Mouse (Mus musculus): ENCODE measurements at regions not wholly inside any gene's neighbourhood (a gene's known extent, or its start where the extent isn't known, plus 50 kb on each side); places are given as distances from the start of the nearest gene placed in this dataset.
"Not testable (repeated sequence)": the region's sequence is repeated elsewhere in the genome, so short reads cannot be mapped to it uniquely, and the experiment has no call there.

DNA sequence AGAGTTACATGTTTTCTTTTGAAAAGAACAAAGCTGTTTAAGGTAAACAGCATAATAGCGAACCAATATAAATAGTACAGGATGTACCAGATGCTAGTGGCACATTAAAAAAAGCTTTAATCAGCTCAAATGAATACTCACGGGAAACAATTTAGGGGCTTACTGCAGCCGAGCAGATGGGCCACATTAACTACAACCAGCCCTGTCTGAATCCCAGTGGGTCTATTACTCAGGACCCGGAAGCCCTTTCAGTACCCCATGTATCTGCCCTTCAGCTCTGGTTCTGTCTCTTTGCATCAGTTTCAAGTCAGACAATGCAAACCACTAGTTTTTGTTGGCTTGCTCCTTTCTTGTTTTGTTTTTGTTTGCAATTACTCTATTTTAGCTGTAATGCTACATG is 210.9 kb upstream of the Crbn start:
- ATAC-seq (ENCODE audit: low TSS enrichment), result no peak

GRCm38 (mm10) chr6:107012938-107013511 is 213.1 kb upstream of the Crbn start:
- no peak for ATAC-seq (ENCODE audit: low TSS enrichment)

DNA sequence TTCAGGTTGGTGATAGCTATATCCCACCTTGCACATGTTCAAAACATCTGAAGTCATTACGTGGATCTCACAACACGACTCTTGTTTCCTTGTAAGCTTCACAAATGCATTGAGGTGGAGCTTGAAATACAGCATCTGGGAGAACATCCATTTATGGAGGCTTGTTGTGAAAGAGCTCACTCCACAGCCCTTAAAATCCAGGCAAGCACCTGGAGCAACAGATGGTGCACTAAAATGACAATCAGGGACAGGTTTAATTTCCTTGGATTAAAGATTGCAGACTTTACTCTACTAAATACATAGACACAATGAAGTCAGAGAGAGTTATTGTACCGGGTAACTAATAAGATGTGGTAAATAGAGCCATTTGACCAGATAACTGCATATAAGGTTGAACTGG is 219.2 kb upstream of the Crbn start:
- ATAC-seq (ENCODE audit: low TSS enrichment), result no peak

- ATAC-seq (ENCODE audit: low TSS enrichment), result no peak
These were observed 245.3 kb upstream of the Crbn start for GRCm38 (mm10) chr6:107045177-107045576.

DNA sequence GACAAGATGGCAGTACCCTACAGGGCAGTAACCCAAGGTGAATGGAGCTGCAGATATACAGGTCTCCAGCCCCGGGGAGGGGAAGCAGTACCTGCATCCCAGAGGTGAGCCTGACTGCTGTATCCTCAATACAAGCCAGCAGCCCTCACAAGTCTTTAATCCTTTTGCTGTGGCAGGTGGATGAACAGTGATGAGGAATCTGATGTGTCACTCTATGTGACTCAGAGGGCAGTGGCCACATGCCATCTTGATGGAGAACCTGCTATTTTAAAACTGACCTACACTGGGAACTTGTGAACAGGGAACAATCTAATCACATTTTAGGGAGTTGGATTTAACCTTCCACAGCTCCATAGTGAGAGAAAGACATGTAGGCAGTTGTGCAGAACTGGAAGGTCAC is 251.7 kb upstream of the Crbn start:
- no peak for ATAC-seq (ENCODE audit: low TSS enrichment)

DNA sequence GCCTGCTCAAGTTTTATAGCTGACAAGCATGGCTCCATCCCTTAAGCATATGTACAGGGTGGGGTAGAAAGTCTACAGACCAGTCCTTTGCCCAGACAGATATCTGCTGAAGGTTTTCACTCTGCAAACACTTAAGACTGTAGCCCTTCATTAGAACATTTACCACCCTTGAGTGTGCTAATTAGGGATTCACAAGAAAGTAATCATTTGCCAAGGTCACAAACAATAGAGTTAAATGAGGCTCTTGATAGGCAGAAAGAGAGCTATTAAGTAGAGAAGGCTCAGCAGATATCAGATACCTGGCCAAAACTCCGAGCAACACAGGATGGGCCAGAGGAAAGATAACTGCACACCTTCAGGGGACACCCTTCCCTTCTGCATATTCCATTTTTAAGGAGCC is 252.3 kb upstream of the Crbn start:
- ATAC-seq (ENCODE audit: low TSS enrichment), result no peak

GRCm38 (mm10) chr6:107059001-107059765 is 259.3 kb upstream of the Crbn start:
- no peak for ATAC-seq (ENCODE audit: low TSS enrichment)

DNA sequence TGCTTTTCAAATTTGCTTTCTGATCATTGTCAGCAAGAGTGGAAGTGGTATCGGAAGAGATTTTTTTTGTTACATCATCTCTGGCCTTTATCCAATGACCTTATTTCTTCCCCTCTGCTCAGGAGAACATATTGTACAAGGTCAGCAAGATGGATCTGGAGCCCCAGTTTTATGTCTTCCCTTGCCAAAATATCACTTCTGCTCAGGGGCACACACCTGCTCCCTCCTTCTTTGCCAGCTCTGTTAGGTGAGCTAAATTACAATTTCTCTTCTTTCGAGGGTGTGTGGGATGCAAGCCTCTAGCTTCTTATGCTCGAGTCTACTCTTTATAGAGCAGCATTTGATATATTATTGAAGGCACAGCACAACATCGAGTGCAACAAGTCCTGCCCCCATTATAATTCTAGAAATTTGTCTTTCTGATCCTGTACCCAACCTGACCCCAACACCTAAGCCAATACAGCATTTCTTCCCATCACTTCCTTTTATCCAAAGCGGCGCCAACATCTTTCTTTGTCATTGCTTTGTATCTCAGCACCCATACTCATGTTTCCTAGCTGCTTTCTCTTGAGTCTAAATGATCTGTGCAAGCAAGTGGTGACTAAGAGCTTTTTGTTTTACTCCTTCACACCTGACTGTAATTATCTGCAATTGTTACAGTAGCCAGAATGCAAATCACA is 263.1 kb upstream of the Crbn start:
- no peak; the same call in 1 of the 2 replicates for ATAC-seq (ENCODE audit: low TSS enrichment)

- ATAC-seq (ENCODE audit: low TSS enrichment), result no peak
These were observed 270.6 kb upstream of the Crbn start for GRCm38 (mm10) chr6:107070441-107070840.

GRCm38 (mm10) chr6:107092600-107092999 is 292.7 kb upstream of the Crbn start:
- no peak for ATAC-seq (ENCODE audit: low TSS enrichment)

DNA sequence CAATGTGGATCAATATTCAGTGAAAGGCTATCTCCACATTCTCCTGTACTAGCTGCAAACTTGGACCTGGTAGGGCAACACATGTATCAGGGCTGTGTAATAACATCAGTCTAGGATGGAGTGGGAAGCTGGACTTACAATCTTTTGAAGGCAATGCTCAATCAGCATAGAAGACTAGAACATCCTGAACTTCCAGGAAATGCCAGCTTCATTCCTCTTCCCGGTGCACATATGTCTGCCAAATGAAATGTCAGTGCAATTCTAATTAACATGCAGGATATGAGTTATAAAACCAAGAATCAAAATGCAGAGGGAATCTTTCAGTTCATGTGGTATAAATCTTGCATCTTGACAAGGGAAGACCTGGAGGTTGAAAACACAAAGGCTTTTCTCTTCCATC is 328.8 kb upstream of the Crbn start:
- ATAC-seq (ENCODE audit: low TSS enrichment), result peak; percentile 52

DNA sequence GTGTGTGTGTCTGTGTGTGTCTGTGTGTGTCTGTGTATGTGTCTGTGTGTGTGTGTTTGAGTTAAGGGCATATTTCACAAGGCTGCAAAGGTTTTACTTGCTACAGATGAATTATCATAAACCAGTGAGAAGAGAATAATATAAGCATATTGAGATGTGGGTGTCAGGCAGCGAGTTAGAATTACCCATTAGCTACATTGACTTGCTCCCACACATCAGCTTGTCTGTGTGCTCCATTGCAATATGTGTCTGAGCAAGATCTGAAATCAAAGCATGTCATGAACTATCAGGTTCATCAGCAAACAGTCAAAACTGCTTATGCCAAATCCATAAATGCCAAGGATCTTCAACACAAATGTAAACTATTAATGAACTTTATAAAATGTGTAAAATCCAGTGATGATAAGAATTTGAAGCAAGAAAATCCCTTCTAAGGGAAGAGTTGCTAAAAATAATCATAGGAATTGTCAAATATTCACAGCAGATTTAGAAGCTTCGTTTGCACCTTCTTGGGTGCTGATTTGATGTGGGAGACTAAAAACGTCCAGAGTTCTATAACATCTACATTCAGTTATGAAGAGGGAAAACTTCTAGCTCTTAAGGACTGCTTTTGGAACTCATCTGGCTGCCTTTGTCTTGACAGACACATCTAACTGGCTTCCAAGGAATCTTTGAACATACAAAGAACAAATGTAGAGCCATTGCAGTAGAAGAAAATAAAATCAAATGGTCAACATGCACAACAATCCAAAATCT is 361.7 kb upstream of the Lrrn1 start:
- ATAC-seq (ENCODE audit: low TSS enrichment), result peak; percentile 89

- no peak for ATAC-seq (ENCODE audit: low TSS enrichment)
These were observed 311.3 kb upstream of the Lrrn1 start for GRCm38 (mm10) chr6:107218309-107218708.

- no peak for ATAC-seq (ENCODE audit: low TSS enrichment)
These were observed 310.8 kb upstream of the Lrrn1 start for GRCm38 (mm10) chr6:107218721-107219120.

GRCm38 (mm10) chr6:107222602-107223001 is 307.0 kb upstream of the Lrrn1 start:
- peak; percentile 82 for ATAC-seq (ENCODE audit: low TSS enrichment)

- ATAC-seq (ENCODE audit: low TSS enrichment), result not testable (repeated sequence)
These were observed 299.7 kb upstream of the Lrrn1 start for GRCm38 (mm10) chr6:107229843-107230242.

DNA sequence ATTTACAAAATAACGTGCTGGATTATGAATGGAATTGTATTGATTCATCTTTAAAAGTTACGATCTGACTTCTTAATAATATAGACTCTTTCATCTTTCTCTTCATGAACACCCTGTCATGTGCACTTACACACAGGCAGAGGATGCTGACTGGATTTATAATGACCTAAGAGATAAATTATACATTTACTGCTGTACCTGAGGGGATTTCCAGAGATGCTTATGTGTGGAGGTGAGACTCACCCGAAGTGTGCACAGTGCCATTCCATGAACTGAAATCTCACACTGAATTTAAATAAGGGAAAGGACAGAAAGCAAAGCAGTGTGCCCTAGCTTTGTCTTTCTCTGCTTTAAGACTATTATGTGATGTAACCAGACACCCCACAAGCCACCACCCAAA is 291.9 kb upstream of the Lrrn1 start:
- no peak for ATAC-seq (ENCODE audit: low TSS enrichment)

DNA sequence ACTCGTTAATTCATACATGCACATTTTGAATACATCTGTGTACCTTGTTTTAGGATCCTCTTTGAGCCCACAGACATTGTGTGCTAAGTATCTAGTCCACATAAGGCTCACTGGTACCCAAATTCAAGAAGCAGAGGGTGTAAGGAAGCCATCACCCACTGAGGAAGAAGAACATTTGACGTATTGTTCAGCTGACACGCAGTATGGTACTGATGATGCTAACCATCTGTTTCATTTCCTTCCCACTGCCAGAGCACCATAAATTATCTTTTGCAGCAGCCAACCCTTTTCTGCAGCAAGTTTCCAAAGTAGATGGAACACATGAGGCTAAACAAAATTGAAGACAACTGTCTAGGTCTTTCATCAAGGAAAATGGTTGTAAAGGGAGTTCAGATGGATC is 285.6 kb upstream of the Lrrn1 start:
- peak; percentile 98 for ATAC-seq (ENCODE audit: low TSS enrichment)

DNA sequence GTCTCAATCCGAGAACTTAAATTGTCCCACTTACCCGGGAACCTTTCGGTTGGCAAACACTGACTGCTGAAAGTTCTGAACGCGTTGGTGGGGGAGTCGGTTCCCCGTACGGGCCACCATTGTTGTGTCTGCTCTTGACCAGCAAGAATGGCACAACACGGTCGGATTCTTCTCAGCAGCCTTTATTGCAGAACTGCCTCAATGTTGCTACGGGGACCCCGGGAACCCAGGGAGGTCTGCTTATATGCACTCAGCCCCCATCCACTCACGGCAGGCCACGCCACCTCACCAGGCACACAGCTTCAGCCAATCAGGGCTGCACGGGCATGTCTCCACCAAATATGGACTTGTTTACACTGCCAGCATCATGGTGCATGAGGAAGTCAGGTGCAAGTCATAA is 249.2 kb upstream of the Lrrn1 start:
- no peak for ATAC-seq (ENCODE audit: low TSS enrichment)

DNA sequence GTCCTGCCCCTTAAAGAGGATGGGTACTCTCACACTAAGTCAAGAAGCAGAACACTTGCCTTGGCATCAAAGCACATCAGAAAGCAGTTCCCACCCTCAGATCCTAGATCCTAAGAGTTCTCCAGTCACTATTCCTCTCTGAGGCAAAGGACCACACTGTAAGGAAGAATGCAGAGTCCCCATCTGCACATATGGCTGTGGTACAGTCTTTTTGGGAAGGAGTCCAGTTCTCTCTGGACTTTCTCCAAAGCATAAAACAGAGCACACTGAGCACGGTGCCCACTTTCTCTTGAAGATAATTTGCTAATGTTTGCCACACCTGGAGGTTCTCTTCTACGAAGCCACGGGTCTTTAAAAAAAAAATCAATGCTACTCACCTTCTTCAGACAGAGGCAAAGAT is 238.7 kb upstream of the Lrrn1 start:
- ATAC-seq (ENCODE audit: low TSS enrichment), result peak; percentile 95

DNA sequence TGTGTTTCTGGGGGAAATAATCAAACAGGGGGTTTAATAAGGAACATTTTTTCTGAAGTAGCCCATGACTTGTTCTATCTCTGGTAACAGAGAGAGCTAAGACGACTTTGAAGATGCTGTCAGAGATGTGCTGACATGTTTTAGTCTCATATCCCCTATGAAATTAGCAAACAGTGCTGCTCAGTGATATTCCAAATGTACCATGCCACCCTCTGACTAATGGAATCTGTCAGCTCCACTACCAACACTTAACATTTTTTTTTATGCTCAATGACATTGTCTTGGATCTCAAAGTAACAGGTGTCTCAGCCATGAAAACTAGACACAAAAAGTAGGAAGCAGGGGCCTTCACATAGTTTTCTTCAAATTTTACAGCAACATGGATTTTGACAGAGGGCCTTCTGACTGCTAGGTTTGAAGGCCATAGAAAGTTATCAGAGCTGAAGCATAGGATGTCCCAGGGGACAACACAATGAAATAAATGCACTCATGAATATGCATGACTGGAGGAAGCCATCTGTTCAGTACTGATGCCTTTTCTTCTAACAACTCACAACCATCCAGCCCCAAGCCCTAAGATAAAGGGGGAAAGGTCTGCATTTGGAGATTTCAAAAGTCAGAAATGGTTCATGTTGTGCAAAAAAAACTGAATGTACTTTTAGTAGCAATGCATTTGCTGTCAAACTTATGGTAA is 225.7 kb upstream of the Lrrn1 start:
- peak; percentile 82 for ATAC-seq (ENCODE audit: low TSS enrichment)

DNA sequence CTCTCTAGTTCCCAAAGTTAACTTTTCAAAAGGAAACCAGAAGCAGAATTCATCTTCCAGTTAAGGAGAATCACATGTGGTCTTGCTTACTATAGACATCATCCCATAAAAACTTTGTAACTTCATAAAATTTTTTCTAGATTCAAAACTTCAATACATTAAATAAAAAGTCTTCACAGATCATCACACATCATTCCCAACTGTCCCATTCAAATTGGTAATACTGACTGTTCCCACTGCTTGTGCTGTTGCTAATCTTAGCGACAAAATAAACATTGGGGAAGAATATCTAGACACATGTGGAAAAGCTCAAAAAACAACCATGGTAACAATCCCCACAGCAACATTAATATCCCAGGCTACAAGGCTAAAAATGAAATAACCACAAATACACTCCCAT is 210.0 kb upstream of the Lrrn1 start:
- no peak for ATAC-seq (ENCODE audit: low TSS enrichment)

Measured in frontal cortex, adult (tissue).